Mouse (Mus musculus) duodenum, adult 2 months (tissue): ENCODE results near the gene Gm14548. TPM values are rescaled to one million over a fixed set of nuclear protein-coding genes. Genes with fewer than 3 reads are reported as not detected.

Experiments used
- polyA plus RNA-seq: library from polyadenylated mRNA; depleted of rRNA; stranded (reverse); fragments of >200 nt; gene quantifications from 2 replicates; pipeline ENCODE4 v1.2.3, GENCODE M21; 2012; ENCODE audit warnings: low replicate concordance; rRNA removed

The Gm14548 gene
- 0.43 TPM in 1 of 2 replicates, not detected in the other for polyA plus RNA-seq

GRCm38 (mm10) chr7:3898036-3898590 lies at the start of gene Gm14548:
Gene Gm14548 (minus strand): TSS chr7:3898120.

GRCm38 (mm10) chr7:3915387-3915786 lies 17.5 kb upstream of the Gm14548 start, which contains the start of gene Lilra6:
Gene Lilra6 (minus strand): TSS chr7:3915503.

GRCm38 (mm10) chr7:3844951-3845350 lies 53.0 kb downstream of the Gm14548 start, which contains the start of gene Pira2:
Gene Pira2 (minus strand): TSS chr7:3845051.

Other genes with a start within 250 kb of the Gm14548 start
- 2.2 and 2.7 TPM in 2 replicates for gene Leng1, start 232.3 kb downstream of the Gm14548 start, polyA plus RNA-seq
- gene Tmc4, start 220.6 kb downstream of the Gm14548 start, polyA plus RNA-seq, result 201 and 223 TPM in 2 replicates
- 92.9 and 131 TPM in 2 replicates for gene Tsen34, start 205.3 kb downstream of the Gm14548 start, polyA plus RNA-seq
- 53.2 and 59.5 TPM in 2 replicates for gene Mboat7, start 204.6 kb downstream of the Gm14548 start, polyA plus RNA-seq
- gene Rps9, start 194.1 kb downstream of the Gm14548 start, polyA plus RNA-seq, result 322 and 616 TPM in 2 replicates
- gene Pirb, start 177.7 kb downstream of the Gm14548 start, polyA plus RNA-seq, result 3.8 and 4.1 TPM in 2 replicates
- 0.07 TPM in 1 of 2 replicates, not detected in the other for gene Gm15448, start 72.4 kb downstream of the Gm14548 start, polyA plus RNA-seq
- 0.16 and 0.31 TPM in 2 replicates for gene Pira2, start 53.1 kb downstream of the Gm14548 start, polyA plus RNA-seq
- gene Lilra6, start 17.4 kb upstream of the Gm14548 start, polyA plus RNA-seq, result 0.34 and 1.3 TPM in 2 replicates
- gene Lair1, start 165.1 kb upstream of the Gm14548 start, polyA plus RNA-seq, result 1.9 and 6.2 TPM in 2 replicates
- gene Ttyh1, start 221.3 kb upstream of the Gm14548 start, polyA plus RNA-seq, result 23.3 and 26.6 TPM in 2 replicates
- gene Leng8, start 238.9 kb upstream of the Gm14548 start, polyA plus RNA-seq, result 158 and 341 TPM in 2 replicates